16 mouse cellular contexts compared by ENCODE assay signal in the genomic region with DNA sequence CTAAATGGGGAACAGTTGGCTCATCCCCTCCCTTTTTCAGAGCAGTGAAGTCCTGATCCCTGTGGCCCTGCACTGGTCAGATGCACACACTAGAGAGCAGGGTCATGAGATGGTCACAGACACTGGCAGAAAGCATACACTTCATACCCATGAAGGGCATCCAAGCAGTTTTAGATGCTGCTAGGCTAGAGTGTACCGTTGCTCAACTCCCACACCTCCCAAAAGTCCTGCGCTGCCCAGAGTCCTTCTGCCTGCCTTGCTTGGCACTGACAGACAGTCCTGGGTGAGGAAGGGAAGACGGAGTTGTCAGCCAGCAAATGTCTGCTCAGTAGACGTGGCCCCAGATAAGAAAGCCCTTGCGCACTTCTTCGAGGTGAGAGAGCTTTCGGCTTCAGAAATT. TPM values are rescaled to one million over a fixed set of nuclear protein-coding genes. Genes with fewer than 3 reads are reported as not detected.
DNase-seq lines count a peak whose midpoint lies in the region.
"Had no signal": no experiment of that assay in that cellular context is flagged by ENCODE, and none has a peak within 500 bp of the region (broad histone marks: within the 10 kb centered on the region; RNA-seq: fewer than 3 reads in every experiment).

No protein-coding gene starts in this region.

- intact Hi-C loops in gastrocnemius, postnatal 14 days (cut with DNase I; ENCODE audit: low total_unique reads), result no loop called here

- DNase-seq in adrenal gland, postnatal 10 days, result peak; percentile 22
- DNase-seq in adrenal gland, adult 8-10 months, result no peak
- DNase-seq in gastrocnemius, adult 18-20 months (ENCODE audit: low spot score), result peak; percentile 40
- no peak for DNase-seq in gastrocnemius, postnatal 14 days
- DNase-seq in gastrocnemius, postnatal 25 days, result peak; percentile 38
- DNase-seq in gastrocnemius, postnatal 10 days, result no peak
- DNase-seq: adrenal gland, adult 2 months; adrenal gland, postnatal 36 days; B cell, adult 2 months; cerebellum, adult 11-12 months; cerebellum, adult 2 months; cerebellum, adult 9-10 months; cerebellum, postnatal 10 days; cerebellum, postnatal 25 days; forebrain, postnatal 0 days had no signal

RNA-seq across cellular contexts. Expression of a gene that starts 33.6 kb away (rescaled TPM):
- 10 to 100 TPM; 25.9 to 31.2 TPM for total RNA-seq in adrenal gland, postnatal 10 days (2021)
- 10 to 100 TPM in 1 of 4 experiments, 1 to 10 TPM in 3; 6.9 to 11.9 (median 7.5) TPM for total RNA-seq in adrenal gland, adult 8-10 months (2022)
- total RNA-seq in gastrocnemius, adult 18-20 months (2021), result 100 to 1,000 TPM in 1 of 2 experiments, 10 to 100 TPM in 1; 95.8 to 111 TPM
- 100 to 1,000 TPM in 1 of 2 experiments, 10 to 100 TPM in 1; 77.5 to 130 TPM for total RNA-seq in gastrocnemius, postnatal 14 days (2021)
- total RNA-seq in gastrocnemius, postnatal 25 days (2021), result 100 to 1,000 TPM; 102 to 124 TPM
- total RNA-seq in gastrocnemius, postnatal 10 days (2021), result 100 to 1,000 TPM; 165 to 166 TPM
- total RNA-seq: CH12.LX had no signal

Comparison
In these comparisons a context has a peak if more than half of its experiments do, and no peak if none do; other contexts are left out.
1. DNase-seq: peak in adrenal gland, postnatal 10 days (single experiment), gastrocnemius, adult 18-20 months (single experiment) and gastrocnemius, postnatal 25 days (single experiment); none in adrenal gland, adult 8-10 months (single experiment), gastrocnemius, postnatal 14 days (single experiment) and gastrocnemius, postnatal 10 days (single experiment).